Mouse (Mus musculus): ENCODE results near the gene AI597479. TPM values are rescaled to one million over a fixed set of nuclear protein-coding genes. Genes with fewer than 3 reads are reported as not detected.

The AI597479 gene
- 0.56 and 0.69 TPM in 2 replicates for polyA plus RNA-seq (2012; rRNA removed)

DNA sequence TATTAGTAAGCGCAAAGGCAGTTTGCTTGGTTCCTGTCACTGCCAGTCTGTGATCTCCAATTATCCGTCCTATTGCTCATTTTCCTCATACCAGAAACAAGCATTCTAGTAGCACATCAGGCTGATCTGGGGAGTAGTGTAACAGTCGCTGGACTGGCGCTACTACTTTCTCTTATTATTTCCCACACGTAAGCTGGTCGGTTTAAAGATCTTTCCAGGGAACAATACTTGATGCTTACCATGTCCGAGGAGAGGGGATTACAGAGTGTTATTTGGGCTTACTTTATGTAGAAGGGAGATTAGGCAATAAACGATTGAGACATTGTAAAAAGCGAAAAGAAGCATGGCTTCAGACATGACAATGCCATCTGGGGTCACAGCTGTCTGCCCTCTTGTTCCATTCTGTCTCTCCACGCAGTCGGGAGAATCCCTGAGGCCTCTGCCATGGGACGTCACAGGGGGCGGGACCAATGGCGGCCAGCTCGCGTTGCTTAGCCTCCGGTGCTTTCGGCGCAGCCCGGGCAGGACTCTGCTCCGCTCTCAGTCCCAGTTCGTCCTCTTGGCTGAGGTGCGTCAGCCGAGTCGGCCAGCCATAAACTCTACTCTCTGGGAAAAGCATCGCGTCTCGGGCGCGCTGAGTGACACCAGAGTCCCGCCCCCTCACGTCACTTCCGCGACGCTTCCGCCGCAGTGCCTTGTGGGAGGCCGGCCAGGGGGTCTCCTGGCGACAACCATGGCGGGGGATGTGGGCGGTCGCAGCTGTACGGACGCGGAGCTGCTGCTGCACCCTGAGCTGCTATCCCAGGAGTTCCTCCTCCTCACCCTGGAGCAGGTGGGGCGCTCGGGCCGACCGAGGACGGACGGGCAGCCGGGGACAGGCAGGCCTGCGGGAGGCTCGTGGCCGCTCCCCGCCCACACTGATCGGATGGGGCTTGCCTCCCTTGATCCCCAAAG is at the start of gene AI597479, which contains the start of gene Tgfbrap1:
Gene AI597479 (plus strand): TSS at position 680 of the 954 bp plus-strand sequence.
Gene Tgfbrap1 (minus strand): TSS at position 607 of the 954 bp plus-strand sequence.

Other genes starting within 250 kb of the AI597479 start
- 4.4 and 8.0 TPM in 2 replicates for gene Mrps9, start 247.5 kb upstream of the AI597479 start, polyA plus RNA-seq (2012; rRNA removed)
- gene Gpr45, start 145.8 kb upstream of the AI597479 start, polyA plus RNA-seq (2012; rRNA removed) = 0.28 and 0.74 TPM in 2 replicates
- 6.4 and 7.7 TPM in 2 replicates for gene Tgfbrap1, start 73 bp upstream of the AI597479 start, polyA plus RNA-seq (2012; rRNA removed)
- gene Fhl2, start 98.3 kb downstream of the AI597479 start, polyA plus RNA-seq (2012; rRNA removed) = 29.3 and 38.9 TPM in 2 replicates

Measured in stomach, adult 2 months (tissue).